Mouse (Mus musculus): Measurements from ENCODE around the gene Trp53rkb. TPM values are rescaled to one million over a fixed set of nuclear protein-coding genes. Genes with fewer than 3 reads are reported as not detected.

Gene Trp53rkb
- polyA plus RNA-seq, 1 experiment from 2014 or later, result 12.8 TPM

- DNase-seq (ENCODE audit: low spot score), result no peak
- Histone ChIP-seq H3K27me3 (ENCODE audit: insufficient read depth, poor library complexity, severe bottlenecking) (no peaks in the 10 kb centered on the region), H3K36me3 (0 out of 2 replicates have a peak, but pooled peaks cover 12% of the 10 kb centered on the region), H3K27ac (no peak overlapping the region), H3K9me3 (no peaks in the 10 kb centered on the region), H3K4me1 (replicated peaks) (peaks cover 13% of the 10 kb centered on the region), H3K4me3 (no peak overlapping the region)
- 92% methylated on average over 5 of the region's 5 CpGs for WGBS
Measured at GRCm38 (mm10) chr2:166824386-166824785, 32.1 kb downstream of the Trp53rkb start.

GRCm38 (mm10) chr2:166824998-166825397, 32.7 kb downstream of the Trp53rkb start:
- Histone ChIP-seq H3K36me3 (0 out of 2 replicates have a peak, but pooled peaks cover 12% of the 10 kb centered on the region), H3K4me3 (no peak overlapping the region), H3K9me3 (no peaks in the 10 kb centered on the region), H3K4me1 (replicated peaks) (peaks cover 13% of the 10 kb centered on the region), H3K27me3 (ENCODE audit: insufficient read depth, poor library complexity, severe bottlenecking) (no peaks in the 10 kb centered on the region), H3K27ac (no peak overlapping the region)
- no peak for DNase-seq (ENCODE audit: low spot score)
- 94% methylated on average over 5 of the region's 5 CpGs for whole genome bisulfite sequencing

GRCm38 (mm10) chr2:166826491-166827224, 34.3 kb downstream of the Trp53rkb start:
- H3K4me3 ChIP-seq, result no peak overlapping the region
- H3K27ac ChIP-seq, result no peak overlapping the region
- no peaks in the 10 kb centered on the region for H3K27me3 ChIP-seq (ENCODE audit: insufficient read depth, poor library complexity, severe bottlenecking)
- 0 out of 2 replicates have a peak, but pooled peaks cover 12% of the 10 kb centered on the region for H3K36me3 ChIP-seq
- DNase-seq (ENCODE audit: low spot score), result no peak
- no peaks in the 10 kb centered on the region for H3K9me3 ChIP-seq
- H3K4me1 ChIP-seq (replicated peaks), result peaks cover 5% of the 10 kb centered on the region; the same call in 1 of the 2 replicates
- WGBS, result 92% methylated on average over 8 of the region's 8 CpGs

GRCm38 (mm10) chr2:166828306-166828705, 36.0 kb downstream of the Trp53rkb start:
- 0 out of 2 replicates have a peak, but pooled peaks cover 12% of the 10 kb centered on the region for H3K36me3 ChIP-seq
- no peaks in the 10 kb centered on the region for H3K4me1 ChIP-seq (replicated peaks)
- H3K27me3 ChIP-seq (ENCODE audit: insufficient read depth, poor library complexity, severe bottlenecking), result no peaks in the 10 kb centered on the region
- WGBS, result 93% methylated on average over 12 of the region's 12 CpGs
- no peak overlapping the region for H3K4me3 ChIP-seq
- no peak for DNase-seq (ENCODE audit: low spot score)
- H3K9me3 ChIP-seq, result no peaks in the 10 kb centered on the region
- H3K27ac ChIP-seq, result no peak overlapping the region

- no peak for DNase-seq (ENCODE audit: low spot score)
- 0 out of 2 replicates have a peak, but pooled peaks cover 5% of the 10 kb centered on the region for H3K4me1 ChIP-seq (replicated peaks)
- no peak overlapping the region for H3K27ac ChIP-seq
- no peaks in the 10 kb centered on the region for H3K9me3 ChIP-seq
- H3K36me3 ChIP-seq, result 0 out of 2 replicates have a peak, but pooled peaks cover 12% of the 10 kb centered on the region
- no peaks in the 10 kb centered on the region for H3K27me3 ChIP-seq (ENCODE audit: insufficient read depth, poor library complexity, severe bottlenecking)
- no peak overlapping the region for H3K4me3 ChIP-seq
- WGBS, result 89% methylated on average over 5 of the region's 5 CpGs
Measured at GRCm38 (mm10) chr2:166830350-166830749, 38.0 kb downstream of the Trp53rkb start.

GRCm38 (mm10) chr2:166834091-166834490, 41.8 kb downstream of the Trp53rkb start:
- no peaks in the 10 kb centered on the region for H3K9me3 ChIP-seq
- DNase-seq (ENCODE audit: low spot score), result no peak
- H3K4me3 ChIP-seq, result no peak overlapping the region
- no peaks in the 10 kb centered on the region for H3K27me3 ChIP-seq (ENCODE audit: insufficient read depth, poor library complexity, severe bottlenecking)
- H3K36me3 ChIP-seq, result peaks cover 22% of the 10 kb centered on the region
- H3K4me1 ChIP-seq (replicated peaks), result peaks cover 5% of the 10 kb centered on the region; the same call in 1 of the 2 replicates
- no peak overlapping the region for H3K27ac ChIP-seq
- WGBS, result 95% methylated on average over 2 of the region's 2 CpGs

GRCm38 (mm10) chr2:166834796-166835195, 42.5 kb downstream of the Trp53rkb start:
- H3K27ac ChIP-seq, result no peak overlapping the region
- no peaks in the 10 kb centered on the region for H3K27me3 ChIP-seq (ENCODE audit: insufficient read depth, poor library complexity, severe bottlenecking)
- 89% methylated on average over 4 of the region's 4 CpGs for WGBS
- no peak for DNase-seq (ENCODE audit: low spot score)
- peaks cover 5% of the 10 kb centered on the region; the same call in 1 of the 2 replicates for H3K4me1 ChIP-seq (replicated peaks)
- no peak overlapping the region for H3K4me3 ChIP-seq
- H3K9me3 ChIP-seq, result no peaks in the 10 kb centered on the region
- peaks cover 22% of the 10 kb centered on the region for H3K36me3 ChIP-seq

GRCm38 (mm10) chr2:166835581-166835980, 43.2 kb downstream of the Trp53rkb start:
- Histone ChIP-seq H3K36me3 (peaks cover 24% of the 10 kb centered on the region), H3K27ac (no peak overlapping the region), H3K4me3 (no peak overlapping the region), H3K4me1 (replicated peaks) (peaks cover 5% of the 10 kb centered on the region; the same call in 1 of the 2 replicates), H3K27me3 (ENCODE audit: insufficient read depth, poor library complexity, severe bottlenecking) (no peaks in the 10 kb centered on the region), H3K9me3 (no peaks in the 10 kb centered on the region)
- DNase-seq (ENCODE audit: low spot score), result no peak
- WGBS, result 73% methylated on average over 5 of the region's 5 CpGs

GRCm38 (mm10) chr2:166841813-166842212, 49.5 kb downstream of the Trp53rkb start:
- 88% methylated on average over 4 of the region's 4 CpGs for WGBS
- Histone ChIP-seq H3K4me3 (no peak overlapping the region), H3K27me3 (ENCODE audit: insufficient read depth, poor library complexity, severe bottlenecking) (no peaks in the 10 kb centered on the region), H3K4me1 (replicated peaks) (0 out of 2 replicates have a peak, but pooled peaks cover 4% of the 10 kb centered on the region), H3K9me3 (no peaks in the 10 kb centered on the region), H3K27ac (no peak overlapping the region), H3K36me3 (peaks cover 39% of the 10 kb centered on the region)
- no peak for DNase-seq (ENCODE audit: low spot score)

Other genes starting within 250 kb of the Trp53rkb start
- gene Prex1, start 78.7 kb upstream of the Trp53rkb start, polyA plus RNA-seq (2016; fragmentation: Nextera tagmentation; extraction: Ambion mirVana), result 36.8 and 44.1 TPM in 2 replicates
- 4.9 and 5.2 TPM in 2 replicates for gene Arfgef2, start 13.1 kb downstream of the Trp53rkb start, polyA plus RNA-seq (2016; fragmentation: Nextera tagmentation; extraction: Ambion mirVana)
- gene Cse1l, start 113.5 kb downstream of the Trp53rkb start, polyA plus RNA-seq (2016; fragmentation: Nextera tagmentation; extraction: Ambion mirVana), result 165 and 190 TPM in 2 replicates
- 89.6 and 91.9 TPM in 2 replicates for gene Stau1, start 203.8 kb downstream of the Trp53rkb start, polyA plus RNA-seq (2016; fragmentation: Nextera tagmentation; extraction: Ambion mirVana)
- 49.1 and 68.1 TPM in 2 replicates for gene Ddx27, start 222.7 kb downstream of the Trp53rkb start, polyA plus RNA-seq (2016; fragmentation: Nextera tagmentation; extraction: Ambion mirVana)

Data from hindbrain, embryonic 10.5 days (tissue).